Mouse (Mus musculus): ENCODE data around the gene Ccdc3.

Ccdc3 gene

DNA sequence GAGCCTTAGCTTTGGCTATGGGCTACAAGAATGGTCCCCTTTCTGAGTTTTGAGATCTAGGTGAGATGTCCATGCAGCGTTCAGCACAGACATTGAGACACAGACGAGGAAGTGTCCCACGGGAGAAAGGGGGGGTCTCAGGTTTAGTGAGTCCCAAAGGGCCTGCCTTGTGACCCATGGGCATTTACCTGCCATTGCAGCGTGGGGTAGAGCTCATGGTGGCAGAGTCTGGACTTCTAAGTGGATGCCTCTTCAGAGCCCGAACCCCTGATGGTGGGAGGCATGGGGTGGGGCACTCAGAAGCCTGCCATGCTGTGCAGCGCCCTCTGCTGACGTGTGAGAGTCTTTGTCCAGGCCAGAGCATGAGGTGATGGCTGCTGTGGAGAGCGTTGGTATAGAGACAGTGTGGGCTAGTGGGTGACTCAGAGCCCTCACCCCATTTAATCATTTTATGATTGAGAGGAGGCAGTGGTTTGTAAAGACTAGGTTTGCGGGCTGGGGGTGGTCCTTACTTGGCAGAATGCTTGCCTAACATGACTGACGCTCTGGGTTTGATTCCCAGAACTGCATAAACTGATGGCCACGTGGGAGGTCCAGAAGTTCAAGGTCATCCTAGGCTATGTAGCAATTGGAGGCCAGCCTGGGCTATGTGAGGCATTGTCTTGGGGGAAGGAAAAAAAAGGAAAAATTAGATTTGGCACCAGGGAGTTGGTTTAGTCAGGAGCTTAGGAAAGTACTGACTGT lies 23.6 kb downstream of the Ccdc3 start:
- DNase-seq (ENCODE audit: low spot score): no peak

DNA sequence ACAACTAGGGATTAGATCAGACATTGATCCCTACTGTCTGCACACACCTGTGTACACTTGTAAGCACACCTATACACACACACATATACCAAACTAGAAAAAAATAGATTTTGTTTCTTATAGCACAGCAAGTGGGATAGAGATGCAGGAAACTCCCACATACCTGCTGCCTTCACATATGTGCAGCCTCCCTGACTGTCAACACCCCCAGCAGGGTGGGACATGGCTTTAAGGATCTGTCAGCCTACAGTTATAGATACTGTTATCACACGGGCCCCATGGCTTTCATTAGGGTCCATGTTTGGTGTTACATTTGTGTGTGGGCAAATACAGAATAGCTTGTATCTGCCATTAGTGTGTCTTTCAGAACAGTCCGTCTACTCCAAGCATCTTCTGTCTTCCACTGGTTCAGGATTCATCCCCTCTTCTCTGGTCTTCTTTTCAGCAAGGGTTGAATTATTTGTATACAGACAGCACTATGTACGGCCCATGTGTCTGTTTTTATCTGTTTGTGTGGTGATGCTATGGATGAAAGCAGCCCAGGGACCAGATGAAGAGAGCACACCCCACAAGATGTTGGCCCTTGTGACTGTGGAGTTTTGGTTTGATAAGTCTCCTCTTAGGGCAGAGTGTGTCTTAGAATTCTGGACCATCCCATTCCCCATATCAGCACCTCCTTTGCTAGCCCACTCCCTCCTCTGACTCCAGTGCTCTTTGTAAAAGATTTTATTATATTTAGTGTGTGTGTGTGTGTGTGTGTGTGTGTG lies 24.5 kb downstream of the Ccdc3 start:
- no peak for DNase-seq (ENCODE audit: low spot score)

DNA sequence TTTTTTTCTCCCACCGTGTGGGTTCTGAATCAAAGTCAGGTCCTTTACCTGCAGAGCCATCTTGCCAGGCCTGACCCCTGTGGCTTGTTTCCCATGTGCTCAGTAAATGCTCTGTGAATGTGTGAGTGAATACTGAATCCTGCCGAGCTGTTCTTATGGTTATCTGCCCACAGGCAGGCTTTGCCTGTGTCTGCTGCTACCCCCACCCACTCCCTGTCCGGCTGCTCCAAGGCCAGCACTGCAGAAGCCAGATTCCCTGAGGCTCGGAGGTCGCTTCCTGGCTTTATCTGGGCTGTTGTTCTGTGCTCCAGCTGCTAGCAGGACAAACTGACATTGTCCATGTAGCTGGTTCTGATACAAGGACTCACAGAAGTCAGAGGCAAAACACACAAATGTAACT lies 25.2 kb downstream of the Ccdc3 start:
- no peak for DNase-seq (ENCODE audit: low spot score)

DNA sequence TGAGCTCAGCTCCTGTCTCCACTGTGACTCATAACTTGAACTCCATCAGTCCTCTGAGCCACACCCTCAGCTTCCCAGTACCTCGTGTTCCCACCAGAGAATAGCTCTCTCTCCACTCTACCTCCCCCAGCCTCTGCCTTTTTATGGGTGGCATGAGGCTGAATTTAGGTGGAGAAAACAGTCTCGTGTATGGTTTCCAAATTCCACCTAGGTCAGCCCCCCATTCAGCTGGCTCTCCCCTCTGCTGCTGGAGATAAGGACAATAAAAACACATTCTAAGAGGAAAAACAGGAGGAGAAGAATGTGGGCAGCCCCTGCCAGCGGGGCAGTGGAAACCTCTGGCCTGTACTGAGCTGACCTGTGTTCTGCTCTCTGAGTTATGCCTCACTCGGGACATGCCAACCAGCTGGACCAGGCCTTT lies 28.4 kb downstream of the Ccdc3 start:
- DNase-seq (ENCODE audit: low spot score): peak; percentile 76

DNA sequence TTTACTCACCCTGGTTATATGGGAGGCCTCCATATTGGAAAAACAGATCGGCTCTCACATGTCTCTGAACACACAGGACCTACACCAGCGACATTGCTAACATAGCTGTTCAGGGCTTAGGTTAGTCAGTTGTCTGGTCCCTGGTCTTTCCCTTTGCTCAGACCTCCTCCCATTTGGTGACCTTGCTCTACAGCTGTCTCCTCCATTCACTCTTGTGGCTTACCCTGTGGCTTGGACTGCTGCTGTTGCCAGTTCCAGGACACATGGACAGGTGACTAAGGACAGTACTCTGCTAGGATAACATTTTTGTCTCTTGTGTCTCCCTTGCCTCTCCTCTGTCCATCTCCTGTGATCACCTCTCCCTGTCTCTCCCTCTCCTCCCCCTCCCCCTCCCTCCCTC lies 29.2 kb downstream of the Ccdc3 start:
- DNase-seq (ENCODE audit: low spot score): no peak

DNA sequence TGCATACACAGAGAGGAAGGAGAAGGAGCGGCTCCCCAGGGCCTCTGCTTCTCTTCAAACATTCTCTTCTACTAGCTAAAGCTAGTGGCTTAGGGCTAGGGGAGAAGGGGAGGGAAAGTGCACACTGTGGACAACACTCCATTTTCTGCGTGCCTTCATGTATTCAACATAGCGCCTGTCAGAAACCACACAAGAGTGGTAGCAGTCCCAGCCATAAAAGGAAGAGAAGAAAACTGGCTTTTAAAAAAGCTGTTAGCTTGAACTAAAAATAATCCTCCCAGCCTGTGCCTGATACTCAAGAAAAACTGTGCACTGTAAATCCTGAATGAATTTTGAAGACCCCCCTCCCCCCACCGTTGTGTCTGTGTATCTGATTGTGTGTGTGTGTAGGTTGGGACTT lies 33.2 kb downstream of the Ccdc3 start:
- DNase-seq (ENCODE audit: low spot score): no peak

DNA sequence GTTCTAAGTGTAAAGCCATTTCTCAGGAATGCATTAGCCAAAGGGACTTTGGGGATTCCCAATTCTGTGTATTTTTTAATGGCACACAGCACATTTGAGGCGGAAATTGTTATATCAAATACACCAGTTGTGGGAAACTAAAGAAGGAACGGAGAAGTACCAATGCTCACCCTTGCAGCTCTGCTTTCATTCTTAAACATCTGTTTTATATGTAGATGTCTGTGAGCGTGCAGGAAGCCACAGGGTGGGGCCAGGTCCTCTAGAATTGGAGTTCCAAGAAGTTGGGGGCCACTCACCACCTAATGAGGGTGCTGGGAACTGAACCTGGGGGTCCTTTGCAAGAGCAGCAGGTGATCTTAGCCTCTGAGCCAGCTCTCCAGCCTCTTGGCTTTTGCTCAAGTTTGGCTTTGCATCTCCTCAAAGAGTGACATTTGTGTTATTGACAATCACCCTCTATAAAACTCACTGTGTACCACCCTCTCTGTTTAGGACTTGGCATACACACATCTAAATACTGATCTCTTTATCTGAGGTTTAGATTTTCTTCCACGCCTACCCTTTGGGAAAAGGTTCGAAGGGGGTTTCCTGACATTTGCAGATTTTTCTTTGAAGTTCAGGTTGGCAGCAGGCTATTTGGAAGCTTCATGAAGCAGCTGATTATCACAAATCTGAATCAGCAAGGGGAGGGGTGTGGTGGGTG lies 33.9 kb downstream of the Ccdc3 start:
- no peak for DNase-seq (ENCODE audit: low spot score)

DNA sequence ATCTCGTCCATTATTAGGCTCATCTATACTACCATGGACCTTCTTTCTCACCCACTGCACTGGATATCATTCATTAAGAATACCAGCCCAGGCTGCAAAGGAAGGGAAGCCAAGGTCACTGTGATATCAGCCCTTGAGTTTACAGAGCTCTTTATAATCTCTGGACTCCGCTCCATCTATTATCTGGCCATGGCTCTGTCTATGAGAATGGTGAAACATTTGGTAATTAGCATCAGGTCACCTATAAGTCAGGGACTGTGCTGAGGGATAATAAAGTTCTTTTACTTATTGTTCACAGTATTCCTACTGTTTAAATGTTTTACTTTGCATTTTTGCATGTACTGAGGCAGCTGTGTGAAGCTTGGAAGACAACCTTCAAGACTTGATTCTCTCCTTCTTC lies 35.2 kb downstream of the Ccdc3 start:
- DNase-seq (ENCODE audit: low spot score): no peak

DNA sequence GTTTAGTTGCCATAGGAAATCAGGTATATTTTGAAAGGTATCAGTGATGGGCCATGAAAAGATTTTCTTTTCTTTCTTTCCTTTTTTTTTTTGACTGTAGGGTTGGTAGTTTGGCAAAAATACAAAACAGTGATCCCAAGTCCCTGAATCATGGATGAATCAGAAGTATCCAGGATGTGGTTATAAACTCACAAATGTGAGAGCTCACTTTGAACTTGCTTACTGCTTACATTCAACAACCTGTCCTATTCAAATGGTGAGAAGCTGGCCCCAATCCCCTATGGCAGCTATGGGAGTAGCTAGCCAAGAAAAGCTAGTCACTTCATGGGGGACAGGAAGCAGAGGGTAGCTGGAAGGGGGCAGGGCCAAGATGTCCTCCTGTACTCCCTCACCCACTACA lies 37.1 kb downstream of the Ccdc3 start:
- DNase-seq (ENCODE audit: low spot score): no peak

DNA sequence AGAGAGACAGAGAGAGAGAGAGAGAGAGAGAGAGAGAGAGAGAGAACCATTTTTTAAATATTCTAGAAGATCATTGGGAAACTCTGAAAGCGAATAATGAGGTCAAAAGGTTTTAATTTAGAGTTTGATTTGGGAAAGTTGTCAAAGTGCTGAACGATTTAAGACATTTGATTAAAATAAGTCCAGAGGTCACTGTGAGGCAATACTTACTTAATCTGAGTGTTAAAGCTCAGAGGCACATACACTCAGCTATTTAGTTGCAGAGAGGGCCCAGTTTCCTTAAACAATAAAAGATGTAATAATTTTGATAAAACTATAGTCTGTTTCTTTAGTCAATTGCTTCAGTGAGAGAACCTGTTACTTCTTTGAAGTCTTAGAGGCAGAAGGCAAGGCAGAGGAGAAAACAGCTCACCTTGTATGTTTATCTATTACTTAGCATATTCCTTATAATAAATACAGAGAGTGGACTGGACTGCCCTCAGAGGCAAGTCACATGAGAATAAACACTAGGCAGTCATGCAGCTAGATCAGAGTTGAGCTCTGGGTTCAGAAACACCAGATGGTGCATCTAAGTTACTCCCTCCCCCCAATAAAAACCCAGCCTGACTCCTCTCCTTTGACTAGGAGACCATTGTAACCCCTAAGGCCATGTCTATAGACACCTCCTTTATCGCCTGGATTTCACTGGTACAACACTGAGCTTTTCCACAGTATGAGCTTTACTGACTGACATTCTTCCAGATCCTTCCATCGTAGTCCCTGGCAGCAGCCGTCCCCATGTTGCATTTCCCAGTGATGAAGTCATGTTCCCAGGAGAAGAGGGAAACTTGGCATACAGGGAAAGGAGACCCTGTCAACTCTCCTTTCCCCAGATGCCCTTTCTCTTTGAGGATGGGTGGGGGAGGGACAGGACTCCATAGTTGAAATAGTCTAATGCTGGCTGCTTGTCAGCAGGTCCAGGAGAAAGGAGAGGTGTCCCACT lies 44.2 kb downstream of the Ccdc3 start:
- DNase-seq (ENCODE audit: low spot score): peak; percentile 48

DNA sequence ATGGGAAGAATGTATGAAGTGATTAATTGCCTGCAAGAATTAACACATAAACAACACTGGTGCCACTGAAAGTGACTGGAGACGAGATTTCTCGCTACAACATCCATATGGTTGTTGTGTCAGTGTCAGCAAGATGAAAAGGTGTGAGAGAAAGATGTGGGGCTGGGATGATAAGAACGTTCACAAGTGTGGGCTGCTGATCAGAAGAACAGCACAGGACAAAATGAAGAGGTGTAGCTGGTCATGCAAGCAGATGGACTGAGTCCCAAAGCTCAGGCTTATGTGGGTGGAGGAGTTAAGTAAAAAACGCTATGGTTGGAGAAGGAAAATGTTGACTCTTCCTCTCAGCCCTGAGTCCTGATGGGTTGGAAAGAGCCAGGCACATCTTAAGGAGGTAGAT lies 46.6 kb downstream of the Ccdc3 start:
- DNase-seq (ENCODE audit: low spot score): no peak

DNA sequence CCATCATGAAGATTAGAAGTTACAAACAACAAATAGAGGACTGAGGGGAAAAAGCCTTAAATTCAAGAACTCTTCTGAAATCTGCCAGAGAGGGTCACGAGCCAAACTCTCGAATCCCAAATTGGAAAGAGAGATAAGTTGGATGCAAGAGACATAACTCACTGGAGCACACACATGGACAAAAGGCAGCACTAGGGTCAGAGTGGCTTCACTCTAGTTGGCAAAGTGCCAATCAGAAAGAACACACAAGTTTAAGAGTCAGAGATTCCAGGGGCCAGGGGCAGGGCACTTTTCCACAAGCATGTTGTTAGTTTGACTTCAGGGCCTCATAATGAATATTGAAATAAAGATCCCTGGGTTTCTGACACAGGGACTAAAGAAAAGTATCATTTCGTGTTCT lies 48.1 kb downstream of the Ccdc3 start:
- DNase-seq (ENCODE audit: low spot score): peak; percentile 72

DNA sequence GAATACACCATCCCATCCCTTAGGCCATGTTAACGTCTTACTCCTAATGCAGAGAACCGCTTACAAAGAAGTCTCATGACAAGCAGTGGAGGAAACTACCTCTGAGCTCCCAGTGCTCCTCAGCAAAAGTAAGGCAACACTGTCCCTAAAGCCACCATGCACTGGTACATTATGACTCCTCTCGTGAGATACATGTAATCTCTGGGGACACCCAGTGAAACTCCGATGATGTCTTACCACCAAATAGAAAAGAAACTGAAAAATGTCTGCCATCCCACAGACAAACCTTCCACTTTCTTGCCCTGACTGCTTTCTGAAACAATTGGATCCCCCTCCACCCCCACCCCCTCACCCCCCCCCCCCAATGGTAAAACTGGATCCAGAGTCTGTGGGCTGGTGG lies 54.6 kb downstream of the Ccdc3 start:
- DNase-seq (ENCODE audit: low spot score): no peak

DNA sequence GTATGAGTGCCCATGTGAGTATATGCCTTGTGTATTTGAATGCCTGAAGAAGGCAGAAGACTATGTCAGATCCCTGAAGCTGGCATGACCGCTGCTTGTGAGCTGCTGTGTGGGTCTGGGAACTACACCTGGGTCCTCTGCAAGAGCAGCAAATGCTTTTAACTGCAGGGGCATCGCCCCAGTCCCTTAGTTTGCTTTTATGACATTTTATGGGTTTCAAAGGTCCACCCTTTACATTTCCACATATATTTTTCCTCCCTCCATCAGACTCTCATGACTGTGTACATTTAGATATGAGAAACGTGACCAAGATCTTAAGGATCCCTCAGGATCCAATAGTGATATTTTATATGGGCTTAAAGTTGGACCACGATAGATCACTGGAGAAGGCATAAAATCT lies 55.5 kb downstream of the Ccdc3 start:
- no peak for DNase-seq (ENCODE audit: low spot score)

DNA sequence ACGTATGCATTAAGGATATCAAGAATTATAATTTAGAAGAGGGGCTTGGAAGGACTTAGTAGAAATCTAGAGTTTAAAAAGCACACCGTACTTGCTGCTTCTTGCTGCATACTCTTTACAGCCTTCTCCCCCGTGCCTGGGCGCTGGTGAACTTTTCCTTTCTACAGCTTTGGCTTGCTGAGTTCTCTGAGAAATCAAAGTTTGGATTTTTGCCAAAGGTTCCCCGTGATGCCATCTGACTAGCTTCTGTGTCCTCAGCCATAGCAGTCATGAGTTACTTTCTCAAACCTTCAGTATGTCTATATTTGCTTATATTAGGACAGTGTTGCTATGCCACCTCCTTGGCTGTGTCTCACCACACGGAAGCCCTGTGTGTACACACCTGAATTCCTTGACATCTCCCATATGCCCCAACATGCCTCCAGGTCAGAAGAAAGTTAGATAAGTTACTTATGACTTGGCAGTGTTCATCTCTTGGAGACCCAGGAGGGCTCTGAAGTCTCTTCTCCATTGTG lies 57.2 kb downstream of the Ccdc3 start:
- peak; percentile 88 for DNase-seq (ENCODE audit: low spot score)

DNA sequence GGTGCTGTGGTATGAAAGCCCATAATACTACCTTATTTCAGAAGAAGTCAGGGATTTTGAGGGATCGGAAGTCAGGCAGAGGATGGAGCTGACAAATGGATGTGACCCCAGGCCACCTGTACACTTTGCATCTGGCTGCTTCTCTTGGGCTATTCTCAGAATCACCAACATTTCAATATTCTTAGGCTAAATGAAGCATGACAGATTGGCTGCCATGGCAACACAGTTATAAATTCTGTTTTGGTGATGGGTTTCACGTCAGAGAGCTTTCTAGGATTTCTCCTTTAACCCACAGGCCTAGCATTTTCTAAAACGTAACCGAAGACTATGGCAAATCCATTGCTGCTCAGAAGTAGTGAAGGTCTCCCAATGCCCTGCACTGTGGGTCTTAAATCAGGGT lies 59.9 kb downstream of the Ccdc3 start:
- DNase-seq (ENCODE audit: low spot score): no peak

DNA sequence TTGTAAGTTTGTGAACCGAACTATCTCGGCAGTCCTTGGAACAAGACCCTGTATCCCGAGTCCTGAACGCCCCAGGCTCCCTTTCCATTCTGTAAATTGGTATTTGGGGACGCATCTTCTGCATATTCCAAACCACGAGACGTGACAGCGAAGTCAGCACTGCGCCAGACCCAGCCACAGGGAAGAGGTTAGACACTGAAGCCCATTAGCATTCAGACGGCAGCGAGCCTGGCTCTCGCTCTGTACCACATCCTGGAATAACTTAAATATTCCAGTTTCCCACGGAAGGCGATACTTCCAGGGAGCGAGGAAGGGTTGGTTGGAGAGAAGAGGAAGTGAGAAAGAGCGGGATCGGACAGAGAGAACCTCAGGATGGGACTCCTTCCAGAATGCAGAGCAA lies 61.7 kb downstream of the Ccdc3 start:
- no peak for DNase-seq (ENCODE audit: low spot score)

DNA sequence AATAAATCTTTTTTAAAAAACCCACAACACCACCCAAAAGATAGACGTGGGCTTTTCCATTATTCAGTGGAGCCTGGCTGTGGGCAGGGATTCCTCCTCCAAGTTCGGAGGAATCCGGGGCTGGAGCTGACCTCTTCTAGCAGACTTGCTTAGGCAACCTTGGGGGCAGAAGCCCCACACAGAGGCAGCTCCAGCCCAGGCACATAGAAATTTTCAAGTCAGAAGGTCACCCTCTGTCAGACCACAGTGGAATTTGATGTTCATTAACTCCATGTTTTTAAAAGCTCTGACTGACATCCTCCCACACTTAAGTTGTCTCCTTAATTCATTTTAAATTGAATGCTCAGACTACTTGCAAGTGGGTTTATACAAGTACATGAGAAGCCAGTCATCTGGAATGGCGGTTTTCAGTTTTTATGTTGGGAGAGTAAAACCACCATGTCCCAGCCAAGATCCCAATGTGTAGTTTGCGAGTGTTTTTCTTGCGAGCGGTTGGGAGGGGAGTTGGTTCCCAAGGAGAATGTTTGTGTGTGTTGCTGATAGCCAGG lies 63.3 kb downstream of the Ccdc3 start:
- DNase-seq (ENCODE audit: low spot score): no peak

DNA sequence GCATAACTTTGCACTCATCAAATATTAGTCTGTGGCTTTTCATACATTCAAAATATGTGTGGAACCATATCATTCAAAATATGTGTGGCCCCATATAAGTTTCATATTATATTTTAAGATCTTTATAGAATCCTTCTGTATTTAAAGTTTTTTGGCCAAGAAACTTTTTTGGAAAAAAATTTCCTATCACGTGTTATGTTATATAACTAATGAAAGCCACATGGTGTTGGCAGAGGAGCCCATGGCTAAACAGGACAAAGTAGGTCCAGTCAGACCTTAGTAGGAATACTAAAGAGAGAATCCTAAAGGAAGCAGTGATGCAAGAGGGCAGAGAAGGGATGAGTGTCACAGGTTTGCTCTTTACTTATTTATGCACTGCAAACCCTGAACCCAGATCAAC lies 65.6 kb downstream of the Ccdc3 start:
- DNase-seq (ENCODE audit: low spot score): no peak

DNA sequence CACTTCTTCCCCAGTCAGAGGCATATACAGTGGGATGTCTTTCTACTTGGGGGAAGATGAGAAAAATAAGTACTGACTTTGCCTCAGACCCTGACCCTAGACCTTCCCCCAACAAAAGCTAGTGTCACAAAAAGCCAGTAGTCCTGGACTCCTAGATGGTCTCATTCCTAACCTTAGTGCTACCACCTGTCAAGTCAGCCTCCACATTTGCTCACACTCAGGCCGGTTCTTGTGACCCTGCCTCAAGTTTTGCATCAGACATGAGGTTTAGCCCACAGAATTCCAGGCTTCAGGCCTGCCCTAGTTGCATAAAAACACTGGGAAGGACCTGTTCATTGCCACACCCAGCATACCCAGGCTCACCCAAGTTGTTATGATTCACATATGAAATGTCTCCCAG lies 67.4 kb downstream of the Ccdc3 start:
- no peak for DNase-seq (ENCODE audit: low spot score)

DNA sequence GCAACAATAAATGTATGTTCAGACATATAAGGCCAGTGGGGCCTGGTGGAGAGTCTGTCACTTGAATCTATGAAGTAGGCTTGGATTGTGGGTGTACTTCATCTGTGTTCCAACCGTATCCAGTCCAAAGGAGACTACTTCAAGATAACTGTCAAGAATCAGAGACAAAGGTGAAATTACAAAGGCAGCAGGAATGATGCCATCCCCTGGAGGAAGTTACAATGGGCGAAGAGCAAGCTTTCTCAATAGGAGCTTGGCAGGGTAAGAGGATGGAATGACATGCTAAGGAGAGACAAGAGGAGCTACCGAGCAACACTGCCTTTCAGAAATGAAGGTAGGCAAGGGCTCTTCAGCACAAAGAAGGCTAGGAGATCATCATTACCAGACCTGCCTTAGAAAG lies 69.1 kb downstream of the Ccdc3 start:
- peak; percentile 66 for DNase-seq (ENCODE audit: low spot score)

Measured in adipocyte (in vitro differentiated cells).